Mouse (Mus musculus) brain, adult 2 months (tissue): ENCODE measurements around the gene Olfr159.
"Not testable (repeated sequence)": the region's sequence is repeated elsewhere in the genome, so short reads cannot be mapped to it uniquely, and the experiment has no call there.

Experiments used
- DNase-seq: peaks from one replicate; pipeline ENCODE4 v3.0.0; 2011; ENCODE audit warnings: low read depth, low spot score

The Olfr159 gene

GRCm38 (mm10) chr4:43770909-43771308, at the start of gene Olfr159:
Gene Olfr159, minus strand, starts transcription at chr4:43771009.
- DNase-seq: no peak

GRCm38 (mm10) chr4:43798936-43799335, 28.1 kb upstream of the Olfr159 start:
- no peak for DNase-seq

- DNase-seq: not testable (repeated sequence)
These were observed 25.0 kb upstream of the Olfr159 start for GRCm38 (mm10) chr4:43795844-43796243.

- DNase-seq: no peak
These were observed 24.5 kb upstream of the Olfr159 start for GRCm38 (mm10) chr4:43795296-43795695.

- no peak for DNase-seq
These were observed 1.5 kb upstream of the Olfr159 start for GRCm38 (mm10) chr4:43772304-43772703.

- DNase-seq: no peak
These were observed 817 bp upstream of the Olfr159 start for GRCm38 (mm10) chr4:43771626-43772025.

GRCm38 (mm10) chr4:43769374-43769773, 1.4 kb downstream of the Olfr159 start:
- DNase-seq: no peak

- DNase-seq: no peak
These were observed 2.5 kb downstream of the Olfr159 start for GRCm38 (mm10) chr4:43768341-43768740.

- peak; percentile 72 for DNase-seq
These were observed 7.4 kb downstream of the Olfr159 start for GRCm38 (mm10) chr4:43763410-43763809.

GRCm38 (mm10) chr4:43761336-43761735, 9.5 kb downstream of the Olfr159 start:
- DNase-seq: no peak

- DNase-seq: peak; percentile 28
These were observed 10.3 kb downstream of the Olfr159 start for GRCm38 (mm10) chr4:43760460-43760859.

GRCm38 (mm10) chr4:43759571-43760418, 11.0 kb downstream of the Olfr159 start:
- DNase-seq: peak; percentile 4

GRCm38 (mm10) chr4:43757213-43757612, 13.6 kb downstream of the Olfr159 start:
- peak; percentile 47 for DNase-seq

- peak; percentile 54 for DNase-seq
These were observed 25.6 kb downstream of the Olfr159 start for GRCm38 (mm10) chr4:43745187-43745586.

GRCm38 (mm10) chr4:43743099-43743498, 27.7 kb downstream of the Olfr159 start:
- DNase-seq: no peak

- no peak for DNase-seq
These were observed 28.2 kb downstream of the Olfr159 start for GRCm38 (mm10) chr4:43742637-43743036.

GRCm38 (mm10) chr4:43741526-43741925, 29.3 kb downstream of the Olfr159 start:
- no peak for DNase-seq

- no peak for DNase-seq
These were observed 31.7 kb downstream of the Olfr159 start for GRCm38 (mm10) chr4:43738989-43739674.

- no peak for DNase-seq
These were observed 33.7 kb downstream of the Olfr159 start for GRCm38 (mm10) chr4:43737144-43737543.

- no peak for DNase-seq
These were observed 37.6 kb downstream of the Olfr159 start for GRCm38 (mm10) chr4:43733186-43733585.

- no peak for DNase-seq
These were observed 38.6 kb downstream of the Olfr159 start for GRCm38 (mm10) chr4:43732171-43732570.

GRCm38 (mm10) chr4:43730750-43731297, 40.0 kb downstream of the Olfr159 start:
- no peak for DNase-seq
